Mouse (Mus musculus): ENCODE measurements around the gene Dnah1. TPM values are rescaled to one million over a fixed set of nuclear protein-coding genes. Genes with fewer than 3 reads are reported as not detected.
A peak's percentile ranks its signal among the peaks of the same experiment; 100 is the strongest.

The Dnah1 gene
- polyA plus RNA-seq, 1 experiment, result 1.5 TPM

- peak within 1 kb of the TSS; percentile 57 for H3K27ac ChIP-seq (ENCODE audit: insufficient read depth, low read length)
- no peaks in the 10 kb centered on the region for H3K4me1 ChIP-seq (ENCODE audit: control insufficient read depth, insufficient read depth, low read length)
- peak within 1 kb of the TSS; percentile 71 for H3K4me3 ChIP-seq (ENCODE audit: insufficient read depth, low read length)
- TF ChIP-seq POLR2A (IDR thresholded peaks at IDR 0.05; ENCODE audit: low read depth, low read length) (peak; percentile 86), CTCF (IDR thresholded peaks at IDR 0.05; ENCODE audit: borderline replicate concordance, insufficient read depth, low read length) (no peak)
Measured at GRCm38 (mm10) chr14:31336369-31337155, 12.9 kb upstream of the Dnah1 start, which contains the start of gene Capn7. TSS of gene Capn7 (plus strand) at chr14:31336638.

- H3K27ac ChIP-seq (ENCODE audit: insufficient read depth, low read length), result no peak overlapping the region
- no peaks in the 10 kb centered on the region for H3K4me1 ChIP-seq (ENCODE audit: control insufficient read depth, insufficient read depth, low read length)
- peak overlapping the region; percentile 19; the same call in 1 of the 2 replicates for H3K4me3 ChIP-seq (ENCODE audit: insufficient read depth, low read length)
- TF ChIP-seq POLR2A (IDR thresholded peaks at IDR 0.05; ENCODE audit: low read depth, low read length) (no peak), CTCF (IDR thresholded peaks at IDR 0.05; ENCODE audit: borderline replicate concordance, insufficient read depth, low read length) (no peak)
Measured at GRCm38 (mm10) chr14:31335765-31336164, 12.1 kb upstream of the Dnah1 start.

- H3K4me3 ChIP-seq (ENCODE audit: insufficient read depth, low read length), result no peak overlapping the region
- TF ChIP-seq CTCF (IDR thresholded peaks at IDR 0.05; ENCODE audit: borderline replicate concordance, insufficient read depth, low read length), result no peak
- no peak for TF ChIP-seq POLR2A (IDR thresholded peaks at IDR 0.05; ENCODE audit: low read depth, low read length)
Measured at GRCm38 (mm10) chr14:31330957-31331356, 7.3 kb upstream of the Dnah1 start.

GRCm38 (mm10) chr14:31329741-31330140 lies 6.0 kb upstream of the Dnah1 start:
- TF ChIP-seq POLR2A (IDR thresholded peaks at IDR 0.05; ENCODE audit: low read depth, low read length), result no peak
- no peak for TF ChIP-seq CTCF (IDR thresholded peaks at IDR 0.05; ENCODE audit: borderline replicate concordance, insufficient read depth, low read length)
- Histone ChIP-seq H3K4me3 (ENCODE audit: insufficient read depth, low read length) (no peak overlapping the region), H3K27ac (ENCODE audit: insufficient read depth, low read length) (no peak overlapping the region), H3K4me1 (ENCODE audit: control insufficient read depth, insufficient read depth, low read length) (no peaks in the 10 kb centered on the region)

More at GRCm38 (mm10) chr14:31330957-31331356, 7.3 kb upstream of the Dnah1 start:
- Histone ChIP-seq H3K4me1 (ENCODE audit: control insufficient read depth, insufficient read depth, low read length) (no peaks in the 10 kb centered on the region), H3K27ac (ENCODE audit: insufficient read depth, low read length) (no peak overlapping the region)

- Histone ChIP-seq H3K27ac (ENCODE audit: insufficient read depth, low read length) (no peak overlapping the region), H3K4me1 (ENCODE audit: control insufficient read depth, insufficient read depth, low read length) (no peaks in the 10 kb centered on the region)
- no peak for TF ChIP-seq POLR2A (IDR thresholded peaks at IDR 0.05; ENCODE audit: low read depth, low read length)
- no peak for TF ChIP-seq CTCF (IDR thresholded peaks at IDR 0.05; ENCODE audit: borderline replicate concordance, insufficient read depth, low read length)
Measured at GRCm38 (mm10) chr14:31327681-31328080, 4.0 kb upstream of the Dnah1 start.

GRCm38 (mm10) chr14:31327196-31327595 lies 3.5 kb upstream of the Dnah1 start:
- H3K4me1 ChIP-seq (ENCODE audit: control insufficient read depth, insufficient read depth, low read length), result no peaks in the 10 kb centered on the region
- no peak overlapping the region for H3K4me3 ChIP-seq (ENCODE audit: insufficient read depth, low read length)
- TF ChIP-seq POLR2A (IDR thresholded peaks at IDR 0.05; ENCODE audit: low read depth, low read length) (no peak), CTCF (IDR thresholded peaks at IDR 0.05; ENCODE audit: borderline replicate concordance, insufficient read depth, low read length) (no peak)
- no peak overlapping the region for H3K27ac ChIP-seq (ENCODE audit: insufficient read depth, low read length)

More at GRCm38 (mm10) chr14:31327681-31328080, 4.0 kb upstream of the Dnah1 start:
- H3K4me3 ChIP-seq (ENCODE audit: insufficient read depth, low read length), result no peak overlapping the region

GRCm38 (mm10) chr14:31326770-31327169 lies 3.1 kb upstream of the Dnah1 start:
- H3K4me1 ChIP-seq (ENCODE audit: control insufficient read depth, insufficient read depth, low read length), result no peaks in the 10 kb centered on the region
- no peak overlapping the region for H3K27ac ChIP-seq (ENCODE audit: insufficient read depth, low read length)
- no peak overlapping the region for H3K4me3 ChIP-seq (ENCODE audit: insufficient read depth, low read length)
- TF ChIP-seq POLR2A (IDR thresholded peaks at IDR 0.05; ENCODE audit: low read depth, low read length) (no peak), CTCF (IDR thresholded peaks at IDR 0.05; ENCODE audit: borderline replicate concordance, insufficient read depth, low read length) (no peak)

GRCm38 (mm10) chr14:31325551-31325950 lies 1.9 kb upstream of the Dnah1 start:
- H3K4me3 ChIP-seq (ENCODE audit: insufficient read depth, low read length), result no peak overlapping the region
- H3K27ac ChIP-seq (ENCODE audit: insufficient read depth, low read length), result no peak overlapping the region
- no peaks in the 10 kb centered on the region for H3K4me1 ChIP-seq (ENCODE audit: control insufficient read depth, insufficient read depth, low read length)
- TF ChIP-seq CTCF (IDR thresholded peaks at IDR 0.05; ENCODE audit: borderline replicate concordance, insufficient read depth, low read length), result no peak
- no peak for TF ChIP-seq POLR2A (IDR thresholded peaks at IDR 0.05; ENCODE audit: low read depth, low read length)

- Histone ChIP-seq H3K4me1 (ENCODE audit: control insufficient read depth, insufficient read depth, low read length) (no peaks in the 10 kb centered on the region), H3K27ac (ENCODE audit: insufficient read depth, low read length) (no peak overlapping the region), H3K4me3 (ENCODE audit: insufficient read depth, low read length) (no peak overlapping the region)
- no peak for TF ChIP-seq POLR2A (IDR thresholded peaks at IDR 0.05; ENCODE audit: low read depth, low read length)
- no peak for TF ChIP-seq CTCF (IDR thresholded peaks at IDR 0.05; ENCODE audit: borderline replicate concordance, insufficient read depth, low read length)
Measured at GRCm38 (mm10) chr14:31324851-31325250, 1.2 kb upstream of the Dnah1 start.

- H3K4me3 ChIP-seq (ENCODE audit: insufficient read depth, low read length), result peak overlapping the region; percentile 29; the same call in 1 of the 2 replicates
- no peak overlapping the region for H3K27ac ChIP-seq (ENCODE audit: insufficient read depth, low read length)
- TF ChIP-seq POLR2A (IDR thresholded peaks at IDR 0.05; ENCODE audit: low read depth, low read length) (no peak), CTCF (IDR thresholded peaks at IDR 0.05; ENCODE audit: borderline replicate concordance, insufficient read depth, low read length) (no peak)
Measured at GRCm38 (mm10) chr14:31323189-31323588, 507 bp downstream of the Dnah1 start.

More at GRCm38 (mm10) chr14:31323189-31323588, 507 bp downstream of the Dnah1 start:
- no peaks in the 10 kb centered on the region for H3K4me1 ChIP-seq (ENCODE audit: control insufficient read depth, insufficient read depth, low read length)

All from embryonic fibroblast, embryonic 13.5 days (primary cell).